Mouse (Mus musculus) limb, embryonic 14.5 days (tissue): ENCODE measurements at regions not wholly inside any gene's neighbourhood (a gene's known extent, or its start where the extent isn't known, plus 50 kb on each side); places are given as distances from the start of the nearest gene placed in this dataset.

ENCODE experiments used
- ATAC-seq: fragments of 200-750 bp; cut with Nextera tagmentation; 2 replicates; pipeline ENCODE4 v1.8.0; 2017; ENCODE audit warnings: low read depth, moderate number of reproducible peaks, moderate TSS enrichment; ENCODE audit not compliant: low FRiP score
- DNase-seq: peaks from one replicate; pipeline ENCODE4 v3.0.0-alpha.2; 2015; ENCODE audit warnings: low spot score
- H3K27ac ChIP-seq: fragments of 300-500 bp; sonication (generic); replicated peaks from 2 replicates; pipeline ENCODE4 v1.5.1; 2014; ENCODE audit warnings: low read depth, mild to moderate bottlenecking, low read length, moderate library complexity, mixed read lengths
- H3K27me3 ChIP-seq: fragments of 300-500 bp; sonication (generic); 2 replicates; pipeline ENCODE4 v1.6.1; 2014; ENCODE audit warnings: low read length, mixed read lengths; ENCODE audit not compliant: control insufficient read depth, insufficient read depth
- H3K36me3 ChIP-seq: fragments of 300-500 bp; sonication (generic); 2 replicates; pipeline ENCODE4 v1.6.1; 2014; ENCODE audit warnings: mild to moderate bottlenecking, low read length, moderate library complexity, mixed read lengths; ENCODE audit not compliant: control insufficient read depth, insufficient read depth
- H3K4me1 ChIP-seq: fragments of 300-500 bp; sonication (generic); 2 replicates; pipeline ENCODE4 v1.6.1; 2014; ENCODE audit warnings: antibody characterized with exemption, low read length, mixed read lengths; ENCODE audit not compliant: control insufficient read depth, insufficient read depth
- H3K4me2 ChIP-seq: fragments of 300-500 bp; sonication (generic); replicated peaks from 2 replicates; pipeline ENCODE4 v1.6.1; 2014; ENCODE audit warnings: low read depth, mild to moderate bottlenecking, low read length, moderate library complexity; ENCODE audit not compliant: severe bottlenecking
- H3K4me3 ChIP-seq: fragments of 300-500 bp; sonication (generic); replicated peaks from 2 replicates; pipeline ENCODE4 v1.5.1; 2014; ENCODE audit warnings: low read length
- H3K9ac ChIP-seq: fragments of 300-500 bp; sonication (generic); 2 replicates; pipeline ENCODE4 v1.6.1; 2014; ENCODE audit warnings: mild to moderate bottlenecking, low read depth, low read length, moderate library complexity; ENCODE audit not compliant: severe bottlenecking
- H3K9me3 ChIP-seq: fragments of 300-500 bp; sonication (generic); 2 replicates; pipeline ENCODE4 v1.6.1; 2016; ENCODE audit warnings: low read length; ENCODE audit not compliant: control insufficient read depth
- POLR2A ChIP-seq: fragments of 200-500 bp; IDR thresholded peaks from 2 replicates; pipeline ENCODE4 v1.8.0; 2012; ENCODE audit warnings: inconsistent platforms, mild to moderate bottlenecking, moderate library complexity, borderline replicate concordance; ENCODE audit not compliant: insufficient read depth, insufficient read length; ENCODE audit errors: extremely low read depth
- WGBS: fragments of 180-500 bp; shearing (Covaris S2); extraction: QIAGEN DNeasy Blood & Tissue Kit; methylation state at CpG from one replicate; pipeline ENCODE4 v1.1.7; 2014; 5-methylcytosine and 5-hydroxymethylcytosine counted together

GRCm38 (mm10) chr3:117441887-117442286, 81.2 kb upstream of the Plppr4 start:
- DNase-seq: no peak
- WGBS: 62% methylated on average over 3 of the region's 3 CpGs
- TF ChIP-seq POLR2A: no peak

DNA sequence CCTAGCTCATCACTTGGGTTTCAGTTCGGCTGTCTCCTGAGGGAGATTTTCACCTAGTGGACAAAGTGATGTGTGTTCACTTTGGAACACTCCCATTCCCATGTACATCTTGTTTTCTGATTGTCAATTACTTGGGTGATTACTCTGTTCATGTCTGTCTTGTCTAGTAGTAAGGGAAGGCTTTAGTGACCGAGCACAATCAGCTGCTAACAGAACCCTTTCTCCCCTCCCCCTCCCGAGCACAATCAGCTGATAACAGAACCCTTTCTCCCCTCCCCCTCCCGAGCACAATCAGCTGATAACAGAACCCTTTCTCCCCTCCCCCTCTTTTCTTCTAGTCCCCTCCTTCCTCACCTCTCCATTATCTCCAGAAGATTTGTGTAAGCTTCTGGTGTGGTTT, 79.6 kb upstream of the Plppr4 start:
- no peaks in the 10 kb centered on the region for H3K9me3 ChIP-seq
- no peak for ATAC-seq
- WGBS: 46% methylated on average over 4 of the region's 4 CpGs
- H3K36me3 ChIP-seq: no peaks in the 10 kb centered on the region
- H3K27me3 ChIP-seq: no peaks in the 10 kb centered on the region
- no peaks in the 10 kb centered on the region; the same call in 1 of the 2 replicates for H3K4me1 ChIP-seq
- no peak overlapping the region for H3K27ac ChIP-seq
- DNase-seq: no peak
- H3K9ac ChIP-seq: no peak overlapping the region
- H3K4me2 ChIP-seq: no peak overlapping the region
- H3K4me3 ChIP-seq: no peak overlapping the region
- no peak for TF ChIP-seq POLR2A

More at GRCm38 (mm10) chr3:117441887-117442286, 81.2 kb upstream of the Plppr4 start:
- no peak for ATAC-seq
- no peak overlapping the region for H3K4me3 ChIP-seq
- H3K9ac ChIP-seq: no peak overlapping the region
- no peaks in the 10 kb centered on the region for H3K9me3 ChIP-seq
- H3K27me3 ChIP-seq: no peaks in the 10 kb centered on the region
- no peaks in the 10 kb centered on the region; the same call in 1 of the 2 replicates for H3K4me1 ChIP-seq
- H3K4me2 ChIP-seq: no peak overlapping the region
- H3K36me3 ChIP-seq: no peaks in the 10 kb centered on the region
- H3K27ac ChIP-seq: no peak overlapping the region

- DNase-seq (peak; percentile 78), ATAC-seq (peak; percentile 83)
- Histone ChIP-seq H3K4me1 (no peaks in the 10 kb centered on the region; the same call in 1 of the 2 replicates), H3K9ac (no peak overlapping the region), H3K27ac (no peak overlapping the region), H3K4me2 (no peak overlapping the region), H3K4me3 (no peak overlapping the region), H3K9me3 (no peaks in the 10 kb centered on the region), H3K36me3 (no peaks in the 10 kb centered on the region), H3K27me3 (no peaks in the 10 kb centered on the region)
- 18% methylated on average over 11 of the region's 11 CpGs for WGBS
- no peak for TF ChIP-seq POLR2A
These were observed 77.9 kb upstream of the Plppr4 start for GRCm38 (mm10) chr3:117438473-117439114.

DNA sequence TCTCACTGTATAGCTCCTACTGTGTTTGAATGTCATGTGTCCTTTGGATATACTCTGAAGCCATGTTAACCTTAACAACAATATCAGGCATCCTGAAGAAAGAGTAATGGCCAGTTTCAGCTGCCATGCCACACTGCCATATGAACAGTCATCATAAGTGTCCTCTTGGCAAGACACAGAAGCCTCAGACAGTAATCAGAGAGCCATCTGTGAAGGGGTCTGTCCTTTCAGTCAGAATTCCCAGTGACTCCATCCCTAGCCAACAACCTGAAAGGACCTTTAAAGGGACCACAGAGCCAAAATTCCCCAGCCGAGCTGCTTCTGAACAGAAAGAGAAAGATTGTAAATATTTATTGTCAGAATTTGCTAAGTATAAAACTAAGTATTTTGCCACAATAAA, 63.9 kb upstream of the Plppr4 start:
- H3K27ac ChIP-seq: no peak overlapping the region
- no peaks in the 10 kb centered on the region for H3K9me3 ChIP-seq
- 58% methylated on average over 1 of the region's 1 CpGs for WGBS
- DNase-seq (no peak), ATAC-seq (no peak)
- no peak overlapping the region for H3K4me3 ChIP-seq
- no peaks in the 10 kb centered on the region for H3K36me3 ChIP-seq
- no peak overlapping the region for H3K4me2 ChIP-seq
- no peaks in the 10 kb centered on the region for H3K4me1 ChIP-seq
- TF ChIP-seq POLR2A: no peak
- H3K27me3 ChIP-seq: no peaks in the 10 kb centered on the region
- no peak overlapping the region for H3K9ac ChIP-seq

DNA sequence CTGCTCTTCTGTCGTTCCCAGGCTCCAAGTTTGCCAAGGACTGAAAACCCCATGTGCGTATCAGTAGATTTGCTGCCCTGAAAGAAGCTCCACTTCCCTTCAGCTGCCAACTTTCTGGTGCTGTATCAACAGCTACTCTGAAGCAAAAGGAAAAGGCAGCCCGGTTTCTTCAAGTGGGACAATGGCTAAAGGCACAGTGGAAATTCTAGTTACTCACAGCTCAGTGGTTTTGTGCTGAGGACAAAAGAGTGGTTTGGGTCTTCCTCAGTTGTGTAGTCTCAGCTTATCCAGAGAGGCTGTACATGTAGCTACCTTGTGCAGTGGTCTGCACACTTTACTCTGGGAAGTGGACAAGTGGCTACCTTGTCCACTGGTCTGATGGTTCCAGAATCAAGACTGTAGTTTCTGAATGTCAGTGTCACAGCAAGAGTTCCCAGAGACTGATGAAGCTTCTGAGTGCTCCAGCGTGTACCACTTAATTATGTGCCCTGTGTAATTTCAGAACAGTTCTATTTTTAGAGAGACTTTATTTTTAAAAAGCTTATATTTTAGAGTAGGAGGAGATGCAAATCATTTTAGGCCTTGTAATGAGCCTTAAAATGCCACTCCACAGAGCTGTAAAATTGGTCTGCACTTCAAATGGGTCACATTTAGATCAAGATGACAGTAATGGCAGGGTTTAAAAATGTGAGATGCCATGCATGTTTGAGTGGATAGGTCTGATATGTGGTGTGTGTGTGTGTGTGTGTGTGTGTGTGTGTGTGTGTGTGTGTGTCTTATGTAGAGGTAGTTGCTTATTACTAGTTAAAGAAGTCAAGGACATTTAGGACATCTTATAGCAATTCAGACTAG, 52.4 kb upstream of the Plppr4 start:
- ATAC-seq (no peak), DNase-seq (no peak)
- H3K27ac ChIP-seq: no peak overlapping the region
- H3K36me3 ChIP-seq: no peaks in the 10 kb centered on the region
- no peaks in the 10 kb centered on the region for H3K9me3 ChIP-seq
- no peaks in the 10 kb centered on the region for H3K4me1 ChIP-seq
- 75% methylated on average over 4 of the region's 4 CpGs for WGBS
- H3K4me2 ChIP-seq: no peak overlapping the region
- H3K4me3 ChIP-seq: no peak overlapping the region
- TF ChIP-seq POLR2A: no peak
- H3K27me3 ChIP-seq: no peaks in the 10 kb centered on the region
- H3K9ac ChIP-seq: no peak overlapping the region
